Mouse (Mus musculus): Measurements from ENCODE around the gene Gprin2. TPM values are rescaled to one million over a fixed set of nuclear protein-coding genes. Genes with fewer than 3 reads are reported as not detected.
A peak's percentile ranks its signal among the peaks of the same experiment; 100 is the strongest.

Gprin2 gene
- polyA plus RNA-seq (2015; fragmentation: Nextera tagmentation; extraction: Ambion mirVana), result 2.8 and 3.4 TPM in 2 replicates

- Histone ChIP-seq H3K36me3 (no peaks in the 10 kb centered on the region), H3K9ac (peak within 1 kb of the TSS; percentile 57), H3K27ac (0 out of 2 replicates have a peak within 1 kb of the TSS, but pooled peaks have one; percentile 27), H3K27me3 (peaks cover 7% of the 10 kb centered on the region; the same call in 1 of the 2 replicates), H3K4me2 (peak within 1 kb of the TSS; percentile 93), H3K4me3 (peak within 1 kb of the TSS; percentile 66), H3K4me1 (peaks cover 23% of the 10 kb centered on the region), H3K9me3 (no peaks in the 10 kb centered on the region)
- no peak for ATAC-seq (ENCODE audit: insufficient number of reproducible peaks, low FRiP score, low TSS enrichment, low read depth)
- WGBS, result 3% methylated on average over 41 of the region's 52 CpGs
Observed at GRCm38 (mm10) chr14:34201231-34202035, at the start of gene Gprin2. Gene Gprin2 (minus strand): TSS chr14:34201653.

DNA sequence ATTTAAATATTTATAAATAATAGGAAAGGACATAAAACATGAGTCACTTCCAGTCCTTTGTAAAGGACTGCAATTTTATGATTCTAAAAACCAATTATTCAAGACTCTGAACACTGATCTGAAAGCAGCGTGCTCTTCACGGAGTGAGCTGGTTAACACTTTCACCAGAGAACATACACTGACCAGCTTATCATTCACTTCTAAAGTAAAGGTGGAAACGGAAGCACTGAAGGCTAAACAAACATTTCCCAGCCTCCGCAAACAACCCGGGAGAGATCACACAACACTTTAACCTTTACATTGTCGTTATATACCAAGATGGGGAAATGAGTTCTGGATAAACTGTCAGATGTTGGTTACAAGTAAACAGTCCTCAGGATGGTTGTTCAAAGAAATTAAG, 39.2 kb upstream of the Gprin2 start:
- WGBS, result 82% methylated on average over 6 of the region's 6 CpGs
- Histone ChIP-seq H3K9ac (no peak overlapping the region), H3K4me3 (no peak overlapping the region), H3K9me3 (no peaks in the 10 kb centered on the region), H3K4me2 (no peak overlapping the region), H3K36me3 (peaks cover 7% of the 10 kb centered on the region; the same call in 1 of the 2 replicates), H3K4me1 (no peaks in the 10 kb centered on the region), H3K27ac (no peak overlapping the region), H3K27me3 (no peaks in the 10 kb centered on the region)
- ATAC-seq (ENCODE audit: insufficient number of reproducible peaks, low FRiP score, low TSS enrichment, low read depth), result no peak

DNA sequence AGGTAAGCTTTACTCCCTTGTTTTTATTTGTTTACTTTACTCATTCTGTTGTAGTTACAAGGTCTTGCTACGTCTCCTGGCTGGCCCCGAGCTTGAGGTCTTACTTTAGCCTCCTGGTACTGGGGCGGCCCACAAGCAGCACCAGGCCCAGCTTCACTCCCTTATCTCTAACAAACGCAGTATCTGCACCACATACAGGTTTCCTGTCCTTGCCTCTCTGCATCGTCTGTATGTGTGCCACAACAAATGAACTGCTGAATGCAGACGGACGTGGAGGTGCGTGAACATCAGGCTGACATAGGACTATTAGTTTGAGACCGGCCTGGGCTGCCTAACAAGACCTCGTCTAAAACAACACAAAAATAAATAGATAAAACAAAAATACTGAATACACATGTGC, 38.8 kb upstream of the Gprin2 start:
- 83% methylated on average over 10 of the region's 10 CpGs for WGBS
- no peak overlapping the region for H3K4me2 ChIP-seq
- H3K9ac ChIP-seq, result no peak overlapping the region
- H3K27me3 ChIP-seq, result no peaks in the 10 kb centered on the region
- H3K4me1 ChIP-seq, result no peaks in the 10 kb centered on the region
- H3K9me3 ChIP-seq, result no peaks in the 10 kb centered on the region
- ATAC-seq (ENCODE audit: insufficient number of reproducible peaks, low FRiP score, low TSS enrichment, low read depth), result no peak
- no peak overlapping the region for H3K4me3 ChIP-seq
- no peak overlapping the region for H3K27ac ChIP-seq
- peaks cover 11% of the 10 kb centered on the region; the same call in 1 of the 2 replicates for H3K36me3 ChIP-seq

DNA sequence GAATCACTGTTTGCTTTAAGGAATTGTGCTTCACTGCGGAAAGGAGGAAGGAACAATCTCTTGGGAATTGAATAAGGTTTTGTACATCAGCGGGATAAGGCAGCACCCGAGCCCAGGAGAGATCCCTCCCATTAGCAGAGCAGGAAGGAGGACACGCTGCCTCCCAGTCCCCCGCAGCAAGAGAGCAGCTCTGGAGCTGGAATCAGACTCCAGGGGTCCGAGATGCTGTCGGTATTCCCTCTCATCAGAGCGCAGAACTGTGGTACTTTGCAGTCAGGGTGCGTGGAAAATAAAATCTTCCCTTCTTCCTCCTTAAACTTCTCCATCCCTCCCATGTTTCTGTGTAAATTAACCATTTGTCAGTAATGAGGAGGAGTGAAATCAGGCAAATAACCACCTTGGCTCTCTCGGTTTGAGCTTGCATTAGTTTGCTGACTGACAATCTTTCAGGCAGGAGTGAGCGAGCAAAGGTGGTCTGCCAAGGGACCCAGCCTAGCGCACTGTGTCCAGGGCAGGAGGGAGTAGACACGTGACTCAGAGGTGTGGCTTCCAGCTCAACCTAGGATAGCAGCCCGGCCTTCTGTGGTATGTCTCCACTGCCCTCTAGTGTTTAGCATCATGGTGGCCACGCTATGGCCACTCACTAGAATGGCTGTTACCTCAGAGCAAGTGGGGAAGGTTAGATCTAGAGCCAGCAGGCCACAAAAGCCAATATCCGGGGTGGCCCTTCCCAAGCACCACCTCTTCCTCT, 33.4 kb upstream of the Gprin2 start:
- WGBS, result 5% methylated on average over 16 of the region's 16 CpGs
- Histone ChIP-seq H3K27me3 (no peaks in the 10 kb centered on the region), H3K36me3 (peaks cover 11% of the 10 kb centered on the region; the same call in 1 of the 2 replicates), H3K4me3 (peak overlapping the region; percentile 23), H3K4me2 (peak overlapping the region; percentile 43), H3K4me1 (peaks cover 5% of the 10 kb centered on the region; the same call in 1 of the 2 replicates), H3K9ac (no peak overlapping the region), H3K9me3 (no peaks in the 10 kb centered on the region), H3K27ac (no peak overlapping the region)
- ATAC-seq (ENCODE audit: insufficient number of reproducible peaks, low FRiP score, low TSS enrichment, low read depth), result peak; percentile 87

GRCm38 (mm10) chr14:34233846-34234245, 32.4 kb upstream of the Gprin2 start:
- Histone ChIP-seq H3K27me3 (no peaks in the 10 kb centered on the region), H3K4me2 (no peak overlapping the region), H3K9ac (no peak overlapping the region), H3K36me3 (peaks cover 11% of the 10 kb centered on the region; the same call in 1 of the 2 replicates), H3K9me3 (no peaks in the 10 kb centered on the region), H3K27ac (no peak overlapping the region), H3K4me1 (peaks cover 5% of the 10 kb centered on the region; the same call in 1 of the 2 replicates), H3K4me3 (no peak overlapping the region)
- no peak for ATAC-seq (ENCODE audit: insufficient number of reproducible peaks, low FRiP score, low TSS enrichment, low read depth)
- WGBS, result 66% methylated on average over 4 of the region's 4 CpGs

GRCm38 (mm10) chr14:34232866-34233680, 31.6 kb upstream of the Gprin2 start:
- H3K4me2 ChIP-seq, result no peak overlapping the region
- H3K27me3 ChIP-seq, result no peaks in the 10 kb centered on the region
- H3K9ac ChIP-seq, result no peak overlapping the region
- peaks cover 5% of the 10 kb centered on the region; the same call in 1 of the 2 replicates for H3K4me1 ChIP-seq
- H3K27ac ChIP-seq, result no peak overlapping the region
- H3K9me3 ChIP-seq, result no peaks in the 10 kb centered on the region
- no peak overlapping the region for H3K4me3 ChIP-seq
- H3K36me3 ChIP-seq, result peaks cover 7% of the 10 kb centered on the region; the same call in 1 of the 2 replicates
- ATAC-seq (ENCODE audit: insufficient number of reproducible peaks, low FRiP score, low TSS enrichment, low read depth), result no peak
- whole genome bisulfite sequencing, result 78% methylated on average over 9 of the region's 9 CpGs

GRCm38 (mm10) chr14:34232340-34232739, 30.9 kb upstream of the Gprin2 start:
- no peak overlapping the region for H3K4me2 ChIP-seq
- no peaks in the 10 kb centered on the region for H3K9me3 ChIP-seq
- peaks cover 7% of the 10 kb centered on the region; the same call in 1 of the 2 replicates for H3K36me3 ChIP-seq
- no peaks in the 10 kb centered on the region for H3K27me3 ChIP-seq
- no peak overlapping the region for H3K9ac ChIP-seq
- WGBS, result 49% methylated on average over 7 of the region's 7 CpGs
- no peak for ATAC-seq (ENCODE audit: insufficient number of reproducible peaks, low FRiP score, low TSS enrichment, low read depth)
- H3K4me3 ChIP-seq, result no peak overlapping the region
- no peak overlapping the region for H3K27ac ChIP-seq
- peaks cover 5% of the 10 kb centered on the region; the same call in 1 of the 2 replicates for H3K4me1 ChIP-seq

GRCm38 (mm10) chr14:34228830-34229506, 27.5 kb upstream of the Gprin2 start:
- H3K9me3 ChIP-seq, result no peaks in the 10 kb centered on the region
- no peaks in the 10 kb centered on the region for H3K27me3 ChIP-seq
- H3K4me2 ChIP-seq, result no peak overlapping the region
- no peak overlapping the region for H3K4me3 ChIP-seq
- no peak for ATAC-seq (ENCODE audit: insufficient number of reproducible peaks, low FRiP score, low TSS enrichment, low read depth)
- 85% methylated on average over 10 of the region's 10 CpGs for WGBS
- no peak overlapping the region for H3K9ac ChIP-seq
- H3K36me3 ChIP-seq, result no peaks in the 10 kb centered on the region
- H3K27ac ChIP-seq, result no peak overlapping the region
- no peaks in the 10 kb centered on the region for H3K4me1 ChIP-seq

- H3K4me3 ChIP-seq, result no peak overlapping the region
- H3K27ac ChIP-seq, result no peak overlapping the region
- 79% methylated on average over 12 of the region's 12 CpGs for WGBS
- H3K27me3 ChIP-seq, result no peaks in the 10 kb centered on the region
- no peak overlapping the region for H3K9ac ChIP-seq
- no peaks in the 10 kb centered on the region for H3K4me1 ChIP-seq
- ATAC-seq (ENCODE audit: insufficient number of reproducible peaks, low FRiP score, low TSS enrichment, low read depth), result no peak
- H3K9me3 ChIP-seq, result no peaks in the 10 kb centered on the region
- H3K36me3 ChIP-seq, result no peaks in the 10 kb centered on the region
- no peak overlapping the region for H3K4me2 ChIP-seq
Observed at GRCm38 (mm10) chr14:34227981-34228380, 26.5 kb upstream of the Gprin2 start.

DNA sequence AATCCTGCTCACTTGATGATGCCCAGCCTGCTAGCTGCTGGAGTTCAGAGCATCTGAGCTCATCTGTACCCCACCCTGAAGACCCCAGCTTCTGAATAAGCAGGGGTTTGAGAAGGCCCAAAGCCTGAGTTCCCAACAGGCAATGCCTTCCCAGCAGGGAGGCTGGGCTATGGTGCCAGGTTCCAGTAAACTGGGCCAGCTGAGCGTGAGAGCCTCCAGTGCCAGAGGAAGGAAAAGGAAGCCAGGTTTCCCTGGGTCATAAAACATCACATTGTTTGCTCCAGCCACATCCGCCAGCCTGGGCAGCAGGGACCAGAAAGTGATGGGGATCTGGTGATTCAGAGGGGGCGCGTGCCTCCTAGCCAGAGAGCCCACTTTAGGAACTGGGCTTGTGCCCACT, 25.1 kb upstream of the Gprin2 start:
- Histone ChIP-seq H3K36me3 (no peaks in the 10 kb centered on the region), H3K4me2 (no peak overlapping the region), H3K9me3 (no peaks in the 10 kb centered on the region), H3K4me3 (no peak overlapping the region), H3K9ac (no peak overlapping the region), H3K27me3 (no peaks in the 10 kb centered on the region; the same call in none of the 2 replicates), H3K4me1 (no peaks in the 10 kb centered on the region), H3K27ac (no peak overlapping the region)
- no peak for ATAC-seq (ENCODE audit: insufficient number of reproducible peaks, low FRiP score, low TSS enrichment, low read depth)
- WGBS, result 70% methylated on average over 4 of the region's 4 CpGs

GRCm38 (mm10) chr14:34225986-34226385, 24.5 kb upstream of the Gprin2 start:
- H3K9me3 ChIP-seq, result no peaks in the 10 kb centered on the region
- H3K4me3 ChIP-seq, result no peak overlapping the region
- H3K4me2 ChIP-seq, result no peak overlapping the region
- H3K4me1 ChIP-seq, result no peaks in the 10 kb centered on the region
- no peak overlapping the region for H3K27ac ChIP-seq
- H3K36me3 ChIP-seq, result no peaks in the 10 kb centered on the region
- 91% methylated on average over 9 of the region's 9 CpGs for whole genome bisulfite sequencing
- H3K27me3 ChIP-seq, result peaks cover 2% of the 10 kb centered on the region
- no peak for ATAC-seq (ENCODE audit: insufficient number of reproducible peaks, low FRiP score, low TSS enrichment, low read depth)
- H3K9ac ChIP-seq, result no peak overlapping the region
